Mouse (Mus musculus): ENCODE measurements around the gene Comt.

DNA sequence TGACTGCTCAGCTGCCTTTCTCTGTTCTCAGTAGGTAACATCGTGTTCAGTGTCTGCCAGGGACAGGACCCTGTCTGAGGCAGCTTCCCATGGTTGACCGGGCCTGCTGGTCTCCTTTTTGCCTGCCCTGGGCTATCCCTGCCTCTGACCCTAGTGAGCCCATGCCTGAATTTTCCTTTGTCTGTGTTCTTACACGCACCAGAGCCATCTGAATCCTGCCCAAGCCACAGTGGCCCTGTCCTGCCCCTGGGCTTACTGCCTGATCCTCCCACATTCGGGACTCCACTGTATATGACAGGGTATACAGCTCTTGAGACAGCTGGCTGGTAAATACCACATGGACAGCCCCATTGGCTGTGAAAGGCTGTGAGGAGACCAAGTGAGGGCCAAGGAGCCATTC lies 16.9 kb downstream of the Comt start:
- TF ChIP-seq ZC3H11A (IDR thresholded peaks at IDR 0.05; ENCODE audit: borderline replicate concordance, low read depth, low read length) (no peak), CHD2 (IDR thresholded peaks at IDR 0.05; ENCODE audit: low read depth, low read length) (no peak), HCFC1 (IDR thresholded peaks at IDR 0.05; ENCODE audit: borderline replicate concordance, insufficient read depth, low read length) (no peak)
